Mouse (Mus musculus): Measurements from ENCODE around the gene Trim65. TPM values are rescaled to one million over a fixed set of nuclear protein-coding genes. Genes with fewer than 3 reads are reported as not detected.

The Trim65 gene
- polyA plus RNA-seq, 1 experiment from 2014 or later: 5.5 TPM

DNA sequence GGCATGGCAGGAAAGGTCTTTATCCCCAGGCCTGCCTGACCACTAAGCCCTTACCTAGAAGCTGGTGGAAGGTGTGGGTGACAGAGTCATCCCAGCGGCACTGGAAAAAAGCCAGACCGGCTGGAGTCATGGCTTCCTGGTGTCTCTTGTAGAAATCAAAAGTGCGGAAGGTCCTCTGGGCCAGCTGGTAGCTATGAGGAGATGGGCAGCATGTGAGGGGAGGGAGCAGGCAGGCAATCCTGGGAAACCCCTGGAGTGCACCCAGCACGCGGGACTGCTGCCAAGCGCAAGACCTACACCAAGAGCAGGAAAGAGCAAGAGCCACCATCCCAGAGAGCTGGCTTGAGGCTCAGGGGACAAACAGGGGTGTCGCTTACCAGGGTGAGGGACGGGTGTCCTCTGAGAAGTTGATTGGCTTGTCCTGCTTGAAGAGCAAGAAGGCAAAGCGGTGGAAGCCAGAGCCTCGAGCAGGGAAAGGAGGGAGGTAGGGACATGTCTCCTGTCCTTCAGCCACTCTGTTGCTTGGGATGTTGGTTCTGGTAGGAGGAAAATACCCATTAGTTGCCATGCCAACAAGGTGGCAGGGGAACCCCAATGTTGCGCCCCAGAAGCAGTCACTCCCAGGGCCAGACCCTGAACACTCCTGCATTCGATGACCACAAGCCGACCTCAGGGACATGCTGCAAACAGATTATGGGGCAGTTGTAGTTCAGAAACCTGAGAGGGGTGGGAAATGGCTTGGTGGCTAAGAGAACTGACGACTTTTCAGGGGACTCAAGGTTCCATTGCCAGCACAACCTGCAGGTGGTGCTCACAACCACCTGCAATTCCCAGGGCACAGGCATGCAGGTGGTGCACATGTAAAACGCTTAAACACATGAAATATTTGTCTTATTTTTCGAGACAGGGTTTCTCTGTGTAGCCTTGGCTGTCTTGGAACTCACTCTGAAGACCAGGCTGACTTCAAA lies 1.7 kb upstream of the Trim65 start:
- 80% methylated on average over 16 of the region's 16 CpGs for WGBS
- peaks cover 14% of the 10 kb centered on the region for H3K4me1 ChIP-seq (replicated peaks; ENCODE audit: control insufficient read depth, insufficient read depth, low read length)

DNA sequence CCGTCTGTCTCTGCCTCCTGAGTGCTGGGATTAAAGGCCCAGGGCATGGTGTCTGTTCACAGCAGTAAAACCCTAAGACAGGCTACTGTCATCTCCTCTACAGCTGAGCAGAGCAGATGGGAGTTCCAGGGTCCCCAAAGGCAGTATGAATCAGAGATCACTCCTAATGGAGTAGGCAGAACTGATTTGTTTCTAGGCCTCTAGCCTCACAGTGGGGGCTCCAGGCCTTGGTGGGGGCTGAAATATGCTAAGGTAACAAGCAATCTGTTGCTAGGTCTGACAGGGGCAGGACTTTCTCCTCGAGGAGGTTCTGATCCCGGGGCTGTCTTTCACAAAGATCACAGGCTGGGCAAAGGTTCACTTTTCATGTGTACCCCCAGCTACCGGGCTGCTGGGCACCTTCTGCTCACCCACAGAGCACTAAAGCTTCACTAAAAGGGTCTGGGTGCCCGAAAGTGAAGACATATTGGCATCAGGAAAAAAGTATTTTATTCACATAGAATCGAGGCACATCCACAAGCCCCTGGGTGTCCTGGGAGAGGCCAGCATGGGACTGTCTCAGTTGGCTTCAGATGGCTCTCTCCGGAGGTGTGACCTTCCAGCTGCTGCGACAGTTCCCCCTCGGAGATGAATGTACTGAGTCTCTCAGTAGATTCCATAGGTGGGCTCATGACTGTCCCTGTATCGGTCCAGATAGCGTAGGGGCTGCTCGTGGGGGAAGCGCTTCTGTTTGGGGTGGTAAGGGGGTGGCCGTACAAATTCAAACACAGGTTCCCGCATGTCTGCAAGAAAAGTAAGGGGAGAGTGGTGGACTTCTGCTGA lies 632 bp upstream of the Trim65 start:
- Histone ChIP-seq H3K9ac (ENCODE audit: low read length) (peak overlapping the region; percentile 67), H3K4me2 (ENCODE audit: low read length) (peak overlapping the region; percentile 50), H3K36me3 (ENCODE audit: control insufficient read depth, insufficient read depth, low read length) (peaks cover 37% of the 10 kb centered on the region), H3K4me3 (ENCODE audit: low read depth, low read length) (peak overlapping the region; percentile 43; the same call in 1 of the 2 replicates), H3K27me3 (replicated peaks; ENCODE audit: control insufficient read depth, insufficient read depth, low read length) (no peaks in the 10 kb centered on the region), H3K9me3 (ENCODE audit: control insufficient read depth, low read length) (no peaks in the 10 kb centered on the region), H3K27ac (ENCODE audit: low read depth) (peak overlapping the region; percentile 84), H3K4me1 (replicated peaks; ENCODE audit: control insufficient read depth, insufficient read depth, low read length) (peaks cover 18% of the 10 kb centered on the region)
- WGBS: 78% methylated on average over 15 of the region's 15 CpGs
- ATAC-seq (replicated peaks; ENCODE audit: low FRiP score, low TSS enrichment, low read depth) (no peak), DNase-seq (ENCODE audit: low spot score) (peak; percentile 67)

More for the DNA sequence above, 1.7 kb upstream of the Trim65 start:
- Histone ChIP-seq H3K27ac (ENCODE audit: low read depth) (no peak overlapping the region), H3K27me3 (replicated peaks; ENCODE audit: control insufficient read depth, insufficient read depth, low read length) (no peaks in the 10 kb centered on the region), H3K9me3 (ENCODE audit: control insufficient read depth, low read length) (no peaks in the 10 kb centered on the region), H3K36me3 (ENCODE audit: control insufficient read depth, insufficient read depth, low read length) (peaks cover 35% of the 10 kb centered on the region), H3K4me3 (ENCODE audit: low read depth, low read length) (no peak overlapping the region), H3K9ac (ENCODE audit: low read length) (no peak overlapping the region), H3K4me2 (ENCODE audit: low read length) (no peak overlapping the region)
- ATAC-seq (replicated peaks; ENCODE audit: low FRiP score, low TSS enrichment, low read depth) (no peak), DNase-seq (ENCODE audit: low spot score) (no peak)

DNA sequence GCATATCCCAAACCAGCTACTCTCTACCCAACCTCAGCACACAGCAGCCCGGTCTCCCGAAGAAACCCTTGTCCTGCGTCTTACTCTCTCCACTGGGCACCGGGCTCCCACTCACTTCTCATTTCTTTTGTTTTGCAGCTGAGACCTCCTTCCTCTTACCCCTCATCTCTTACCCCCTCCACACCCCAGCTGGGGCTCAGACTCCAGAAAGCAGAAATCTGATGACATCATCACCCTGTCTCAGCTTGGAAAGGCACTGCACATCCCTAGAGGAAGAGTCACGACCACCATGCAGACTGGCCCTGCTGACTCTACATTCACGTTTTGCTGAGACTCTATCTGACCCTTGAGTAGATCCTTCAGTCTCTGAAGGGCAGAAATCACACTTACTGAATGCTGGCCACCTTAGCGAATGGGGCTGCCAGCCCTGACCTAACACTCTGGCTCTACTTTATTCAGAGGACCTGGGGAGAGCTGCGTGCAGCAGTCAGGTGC lies 888 bp downstream of the Trim65 start:
- Histone ChIP-seq H3K27ac (ENCODE audit: low read depth) (peak overlapping the region; percentile 84), H3K36me3 (ENCODE audit: control insufficient read depth, insufficient read depth, low read length) (peaks cover 46% of the 10 kb centered on the region), H3K9me3 (ENCODE audit: control insufficient read depth, low read length) (no peaks in the 10 kb centered on the region), H3K4me1 (replicated peaks; ENCODE audit: control insufficient read depth, insufficient read depth, low read length) (peaks cover 18% of the 10 kb centered on the region), H3K4me3 (ENCODE audit: low read depth, low read length) (peak overlapping the region; percentile 43), H3K9ac (ENCODE audit: low read length) (peak overlapping the region; percentile 67), H3K4me2 (ENCODE audit: low read length) (peak overlapping the region; percentile 50), H3K27me3 (replicated peaks; ENCODE audit: control insufficient read depth, insufficient read depth, low read length) (no peaks in the 10 kb centered on the region)
- DNase-seq (ENCODE audit: low spot score) (no peak), ATAC-seq (replicated peaks; ENCODE audit: low FRiP score, low TSS enrichment, low read depth) (peak; percentile 24; the same call in 1 of the 2 replicates)
- 42% methylated on average over 8 of the region's 8 CpGs for WGBS

DNA sequence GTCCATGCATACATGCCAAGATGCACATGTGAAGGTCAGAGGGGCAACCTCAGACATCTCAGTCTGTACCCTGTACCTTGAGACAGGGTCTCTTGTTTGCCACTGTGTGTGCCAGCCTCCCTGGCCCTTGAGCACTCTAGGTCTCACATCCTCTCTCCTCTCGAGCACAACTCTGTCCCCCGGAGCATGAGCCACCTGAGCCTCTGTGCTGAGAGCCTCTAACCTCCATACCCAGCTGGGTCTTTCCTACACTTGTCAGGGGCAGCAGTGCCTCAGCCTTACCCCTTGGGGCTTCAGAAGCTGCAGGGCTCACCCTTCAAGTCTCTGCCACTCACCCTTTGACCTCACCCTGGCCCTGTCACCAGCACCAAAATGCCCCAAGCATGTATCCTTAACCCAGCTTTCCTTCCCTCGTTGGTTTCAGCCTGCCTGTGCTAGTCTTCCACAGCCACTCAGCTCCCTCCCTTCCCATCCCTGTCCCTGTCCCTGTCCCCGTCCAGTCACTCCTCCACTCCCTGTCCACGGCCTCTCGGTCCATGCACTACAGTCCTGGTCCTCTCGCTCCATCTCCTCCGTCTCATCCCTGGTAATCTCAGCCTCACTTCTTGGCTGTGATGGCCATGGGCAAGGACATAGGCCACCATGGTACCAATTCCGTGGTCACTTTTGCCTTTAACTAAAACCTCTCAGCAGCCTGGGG lies 1.7 kb downstream of the Trim65 start:
- H3K4me3 ChIP-seq (ENCODE audit: low read depth, low read length): peak overlapping the region; percentile 43; the same call in 1 of the 2 replicates
- H3K4me2 ChIP-seq (ENCODE audit: low read length): peak overlapping the region; percentile 50
- no peaks in the 10 kb centered on the region for H3K27me3 ChIP-seq (replicated peaks; ENCODE audit: control insufficient read depth, insufficient read depth, low read length)
- H3K36me3 ChIP-seq (ENCODE audit: control insufficient read depth, insufficient read depth, low read length): peaks cover 38% of the 10 kb centered on the region
- peak overlapping the region; percentile 67; the same call in 1 of the 2 replicates for H3K9ac ChIP-seq (ENCODE audit: low read length)
- no peaks in the 10 kb centered on the region for H3K9me3 ChIP-seq (ENCODE audit: control insufficient read depth, low read length)
- peaks cover 18% of the 10 kb centered on the region for H3K4me1 ChIP-seq (replicated peaks; ENCODE audit: control insufficient read depth, insufficient read depth, low read length)
- no peak overlapping the region for H3K27ac ChIP-seq (ENCODE audit: low read depth)
- ATAC-seq (replicated peaks; ENCODE audit: low FRiP score, low TSS enrichment, low read depth) (no peak), DNase-seq (ENCODE audit: low spot score) (no peak)
- WGBS: 86% methylated on average over 9 of the region's 9 CpGs

DNA sequence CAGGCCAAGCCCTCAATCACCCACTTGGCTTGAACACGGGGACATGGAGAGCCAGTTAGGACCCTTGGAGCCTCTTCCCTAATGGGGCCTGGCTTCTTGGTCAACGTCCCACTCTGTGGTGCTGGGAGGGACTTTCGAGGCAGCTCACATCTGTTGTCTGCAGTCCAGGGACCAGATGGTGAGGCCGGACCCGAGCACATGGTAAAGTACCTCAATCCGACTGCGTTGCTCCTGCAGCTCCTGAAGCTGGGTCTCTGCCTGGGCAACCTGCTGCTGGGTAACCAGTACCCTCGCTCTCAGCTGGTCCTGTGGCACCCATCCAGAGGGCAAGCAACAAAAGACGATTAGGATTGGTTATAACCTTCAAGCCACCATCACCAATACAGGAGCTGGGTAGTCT lies 2.9 kb downstream of the Trim65 start:
- peaks cover 30% of the 10 kb centered on the region for H3K36me3 ChIP-seq (ENCODE audit: control insufficient read depth, insufficient read depth, low read length)
- H3K4me2 ChIP-seq (ENCODE audit: low read length): peak overlapping the region; percentile 30; the same call in 1 of the 2 replicates
- no peaks in the 10 kb centered on the region for H3K9me3 ChIP-seq (ENCODE audit: control insufficient read depth, low read length)
- peaks cover 18% of the 10 kb centered on the region for H3K4me1 ChIP-seq (replicated peaks; ENCODE audit: control insufficient read depth, insufficient read depth, low read length)
- WGBS: 66% methylated on average over 9 of the region's 9 CpGs
- H3K27ac ChIP-seq (ENCODE audit: low read depth): no peak overlapping the region
- ATAC-seq (replicated peaks; ENCODE audit: low FRiP score, low TSS enrichment, low read depth) (no peak), DNase-seq (ENCODE audit: low spot score) (no peak)
- no peaks in the 10 kb centered on the region for H3K27me3 ChIP-seq (replicated peaks; ENCODE audit: control insufficient read depth, insufficient read depth, low read length)
- H3K9ac ChIP-seq (ENCODE audit: low read length): no peak overlapping the region
- H3K4me3 ChIP-seq (ENCODE audit: low read depth, low read length): no peak overlapping the region

DNA sequence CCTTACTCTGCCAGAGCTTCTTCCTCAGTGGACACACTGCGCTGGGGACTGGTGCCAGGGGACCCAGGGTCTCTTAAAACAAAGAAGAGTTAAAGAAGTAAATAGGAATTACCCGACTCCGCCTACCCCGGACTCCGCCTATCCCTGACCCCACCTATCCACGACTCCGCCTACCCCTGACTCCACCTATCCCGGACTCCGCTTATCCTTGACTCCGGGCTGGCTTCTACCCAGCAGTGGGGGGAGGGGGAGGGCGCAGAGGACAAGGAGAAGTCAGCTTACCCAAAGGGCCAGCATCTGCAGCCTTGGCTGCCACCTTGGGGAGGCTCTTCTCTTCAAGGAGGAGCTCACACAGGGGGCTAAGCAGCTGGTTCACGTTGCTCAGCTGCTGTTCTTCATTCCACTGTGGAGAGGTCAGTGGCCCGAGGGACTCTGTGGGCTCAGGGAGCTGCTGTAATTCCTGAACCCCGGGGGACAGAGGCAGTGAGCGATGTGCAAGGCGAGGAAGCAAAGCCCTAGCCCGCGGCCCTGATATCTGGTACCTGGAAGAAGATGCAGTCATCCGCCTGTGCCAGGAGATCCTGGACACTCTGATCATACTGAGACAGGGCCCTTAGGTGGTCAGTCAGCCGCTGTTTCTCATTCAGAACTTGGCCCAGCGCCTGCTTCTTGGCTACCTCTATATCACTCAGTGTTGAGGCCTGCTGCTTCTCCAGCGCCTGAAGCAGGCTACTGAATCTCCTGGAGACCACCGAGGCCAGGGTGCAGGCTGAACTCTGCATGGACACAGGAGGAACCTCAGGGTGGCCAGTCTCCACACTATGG lies 3.6 kb downstream of the Trim65 start, which contains the start of gene Trim47:
Trim47 (minus strand) TSS at position 55 of the 825 bp plus-strand sequence.
- WGBS: 23% methylated on average over 23 of the region's 23 CpGs
- H3K36me3 ChIP-seq (ENCODE audit: control insufficient read depth, insufficient read depth, low read length): peaks cover 27% of the 10 kb centered on the region
- H3K9me3 ChIP-seq (ENCODE audit: control insufficient read depth, low read length): no peaks in the 10 kb centered on the region
- H3K4me2 ChIP-seq (ENCODE audit: low read length): peak within 1 kb of the TSS; percentile 30
- H3K4me3 ChIP-seq (ENCODE audit: low read depth, low read length): peak within 1 kb of the TSS; percentile 3
- ATAC-seq (replicated peaks; ENCODE audit: low FRiP score, low TSS enrichment, low read depth): no peak; the same call in 1 of the 2 replicates
- H3K27ac ChIP-seq (ENCODE audit: low read depth): peak within 1 kb of the TSS; percentile 36; the same call in 1 of the 2 replicates
- H3K4me1 ChIP-seq (replicated peaks; ENCODE audit: control insufficient read depth, insufficient read depth, low read length): peaks cover 18% of the 10 kb centered on the region
- DNase-seq (ENCODE audit: low spot score): peak; percentile 84
- no peaks in the 10 kb centered on the region for H3K27me3 ChIP-seq (replicated peaks; ENCODE audit: control insufficient read depth, insufficient read depth, low read length)
- H3K9ac ChIP-seq (ENCODE audit: low read length): peak within 1 kb of the TSS; percentile 29; the same call in 1 of the 2 replicates

DNA sequence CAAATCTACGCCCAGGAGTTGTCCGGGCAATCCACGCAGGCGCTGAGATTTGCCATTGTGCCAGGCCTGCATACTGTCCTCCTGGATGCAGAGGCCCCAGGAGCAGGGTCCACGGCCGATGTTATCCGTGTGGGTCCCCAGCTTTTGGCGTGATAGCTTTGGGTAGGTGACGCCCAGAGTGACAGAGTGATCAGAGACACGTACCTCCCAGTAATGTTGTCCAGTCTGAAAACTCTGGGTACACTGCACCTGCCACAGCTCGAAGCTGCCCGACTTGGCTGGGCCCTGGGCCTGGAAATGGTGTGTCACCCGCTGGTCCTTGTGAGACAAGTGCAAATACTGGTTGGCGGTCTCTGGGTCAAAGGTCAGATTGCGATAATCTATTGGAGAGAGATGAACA lies 4.7 kb downstream of the Trim65 start:
- Histone ChIP-seq H3K4me1 (replicated peaks; ENCODE audit: control insufficient read depth, insufficient read depth, low read length) (peaks cover 18% of the 10 kb centered on the region), H3K4me2 (ENCODE audit: low read length) (no peak overlapping the region), H3K36me3 (ENCODE audit: control insufficient read depth, insufficient read depth, low read length) (peaks cover 19% of the 10 kb centered on the region), H3K27ac (ENCODE audit: low read depth) (no peak overlapping the region), H3K9ac (ENCODE audit: low read length) (no peak overlapping the region), H3K27me3 (replicated peaks; ENCODE audit: control insufficient read depth, insufficient read depth, low read length) (no peaks in the 10 kb centered on the region), H3K4me3 (ENCODE audit: low read depth, low read length) (no peak overlapping the region), H3K9me3 (ENCODE audit: control insufficient read depth, low read length) (no peaks in the 10 kb centered on the region)
- DNase-seq (ENCODE audit: low spot score): no peak
- ATAC-seq (replicated peaks; ENCODE audit: low FRiP score, low TSS enrichment, low read depth): no peak
- 92% methylated on average over 15 of the region's 15 CpGs for WGBS
